Mouse (Mus musculus) brown adipose tissue, adult 24 weeks (tissue): ENCODE measurements around the gene Arhgdib. TPM values are rescaled to one million over a fixed set of nuclear protein-coding genes. Genes with fewer than 3 reads are reported as not detected.
"Not testable (repeated sequence)": the region's sequence is repeated elsewhere in the genome, so short reads cannot be mapped to it uniquely, and the experiment has no call there.

ENCODE experiments used
- H3K27ac ChIP-seq: fragments of 200-500 bp; replicated peaks from 2 replicates; pipeline ENCODE4 v1.5.1; 2012; ENCODE audit warnings: low read depth, mild to moderate bottlenecking, low read length
- H3K4me1 ChIP-seq: fragments of 200-500 bp; 2 replicates; pipeline ENCODE4 v1.6.1; 2012; ENCODE audit warnings: low read length, mixed read lengths; ENCODE audit not compliant: control insufficient read depth, insufficient read depth, insufficient read length
- H3K4me3 ChIP-seq: fragments of 200-500 bp; 2 replicates; pipeline ENCODE4 v1.5.1; 2012; ENCODE audit warnings: low read depth, mild to moderate bottlenecking, low read length, moderate library complexity; ENCODE audit not compliant: insufficient read depth
- polyA plus RNA-seq: library from polyadenylated mRNA; stranded (reverse); fragments of >200 nt; gene quantifications from 2 replicates; pipeline ENCODE4 v1.2.4, GENCODE M21; 2012; ENCODE audit not compliant: missing spikeins, insufficient read depth, insufficient read length

The Arhgdib gene
- polyA plus RNA-seq, 1 experiment, result 26.5 TPM

DNA sequence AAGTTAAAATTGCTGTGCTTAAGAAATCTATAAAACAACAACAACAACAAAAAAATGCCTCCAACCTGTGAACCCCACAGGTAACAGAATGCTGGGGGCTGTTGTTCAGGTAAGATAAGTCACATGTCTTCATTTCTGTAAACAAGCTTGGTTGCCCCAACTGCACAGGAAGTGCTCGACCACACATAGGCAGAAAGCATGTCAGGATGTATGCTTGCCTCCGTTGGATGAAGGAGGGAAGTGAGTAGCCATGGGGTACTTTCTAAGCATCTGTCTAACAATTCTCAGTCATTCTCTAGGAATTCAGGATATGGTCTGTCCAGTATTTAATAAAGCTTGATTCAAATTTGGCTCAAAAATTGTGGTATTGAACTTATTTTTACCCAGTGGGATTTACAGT, 42.7 kb downstream of the Arhgdib start:
- Histone ChIP-seq H3K4me1 (no peaks in the 10 kb centered on the region), H3K27ac (no peak overlapping the region), H3K4me3 (no peak overlapping the region)

DNA sequence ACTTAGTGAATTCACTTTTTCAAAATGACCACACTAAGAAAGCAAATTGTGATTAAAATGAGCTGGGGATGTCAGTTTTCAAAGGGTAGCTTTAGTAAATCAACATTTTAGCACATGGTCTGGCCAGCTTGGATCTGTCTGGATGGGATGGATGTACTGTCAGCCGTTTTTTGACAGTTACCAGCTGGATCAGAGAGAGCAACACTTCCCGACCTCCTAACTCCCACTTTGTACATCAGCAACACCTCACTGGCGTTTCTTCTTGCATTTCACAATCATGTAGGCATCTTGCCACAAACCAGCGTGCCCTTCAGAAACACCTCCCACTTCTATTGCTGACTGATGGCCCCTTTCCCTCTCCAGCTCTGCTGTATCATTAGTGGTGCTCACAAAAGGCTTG, 43.5 kb downstream of the Arhgdib start:
- Histone ChIP-seq H3K4me3 (no peak overlapping the region), H3K4me1 (no peaks in the 10 kb centered on the region), H3K27ac (peak overlapping the region; percentile 59)

DNA sequence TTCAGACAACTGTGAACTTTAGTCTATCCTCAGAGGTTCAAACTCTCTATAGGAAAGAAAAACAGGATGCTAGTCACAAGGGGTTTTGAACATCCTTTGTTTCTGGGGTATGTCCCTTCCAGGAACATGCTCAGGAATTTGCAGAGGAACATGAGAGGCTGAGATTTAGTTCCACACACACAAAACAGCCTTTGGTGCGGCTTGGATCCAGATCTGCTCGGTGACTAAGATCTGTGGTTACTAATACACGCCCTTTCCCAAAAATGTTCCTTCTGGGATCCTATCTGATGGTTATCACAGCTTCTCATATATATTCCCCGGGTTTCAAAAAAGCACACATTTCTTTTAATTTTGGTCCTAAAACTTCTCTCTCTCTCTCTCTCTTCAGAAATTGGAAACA, 43.9 kb downstream of the Arhgdib start:
- H3K4me1 ChIP-seq, result no peaks in the 10 kb centered on the region
- H3K27ac ChIP-seq, result peak overlapping the region; percentile 23
- H3K4me3 ChIP-seq, result no peak overlapping the region

DNA sequence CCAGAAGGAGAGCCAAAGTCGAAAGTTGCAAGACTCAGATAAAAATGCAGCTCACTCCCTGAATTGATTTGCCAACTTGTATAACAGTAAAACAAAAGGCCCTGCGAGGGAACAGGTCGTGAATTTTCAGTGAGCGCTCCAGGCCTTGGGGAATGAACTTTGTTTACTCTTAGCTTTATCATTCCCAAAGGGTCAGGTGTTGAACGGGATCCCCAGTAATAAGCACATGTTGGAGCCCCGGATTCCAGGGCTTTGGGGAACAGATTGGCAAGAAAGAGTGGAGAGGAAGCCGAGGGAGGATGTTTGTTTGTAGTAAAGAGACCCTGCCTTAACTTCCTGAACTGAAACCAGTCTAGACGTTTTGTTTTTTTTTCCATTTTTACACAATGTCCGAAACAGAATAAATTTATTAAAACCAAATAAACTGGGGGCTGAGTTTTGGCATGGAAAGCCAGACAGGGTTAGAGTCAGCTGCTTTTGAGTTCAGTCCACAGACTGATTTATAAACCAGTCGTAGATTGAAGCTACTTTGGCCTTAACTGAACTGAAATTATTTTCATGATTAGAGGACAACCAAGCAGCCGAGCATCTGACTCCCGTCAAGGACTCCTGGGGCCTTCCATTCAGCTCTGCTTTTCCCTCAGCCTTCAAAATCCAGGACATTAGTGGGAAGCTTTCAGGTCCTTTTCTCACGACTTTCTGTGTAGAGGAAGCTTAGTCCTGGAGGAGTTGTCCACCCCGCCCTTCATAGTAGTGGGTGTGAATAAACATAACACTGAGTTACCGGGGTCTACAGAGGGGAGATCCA, 47.0 kb downstream of the Arhgdib start:
- no peak overlapping the region for H3K4me3 ChIP-seq
- H3K27ac ChIP-seq, result peak overlapping the region; percentile 82
- no peaks in the 10 kb centered on the region for H3K4me1 ChIP-seq

DNA sequence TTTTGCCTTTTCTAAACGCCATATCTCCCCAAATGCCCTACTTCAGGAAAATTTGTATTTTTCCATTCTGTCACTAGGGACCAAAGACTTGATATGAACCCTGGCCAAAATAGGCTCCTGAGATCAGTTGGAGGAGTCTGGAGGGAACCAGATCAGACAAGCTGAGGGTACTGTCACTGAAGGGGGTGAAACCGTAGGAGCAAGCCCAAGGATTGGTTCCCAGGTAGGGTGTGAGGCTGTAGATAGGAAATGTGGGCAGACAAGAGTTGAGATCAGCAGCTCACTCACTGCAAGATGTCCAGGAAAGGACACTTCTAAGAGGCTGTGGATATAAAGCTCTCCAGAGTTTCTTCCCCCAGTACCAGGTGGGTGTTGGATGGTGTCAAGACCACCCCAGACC, 49.7 kb downstream of the Arhgdib start:
- Histone ChIP-seq H3K4me3 (no peak overlapping the region), H3K4me1 (no peaks in the 10 kb centered on the region), H3K27ac (peak overlapping the region; percentile 41)

DNA sequence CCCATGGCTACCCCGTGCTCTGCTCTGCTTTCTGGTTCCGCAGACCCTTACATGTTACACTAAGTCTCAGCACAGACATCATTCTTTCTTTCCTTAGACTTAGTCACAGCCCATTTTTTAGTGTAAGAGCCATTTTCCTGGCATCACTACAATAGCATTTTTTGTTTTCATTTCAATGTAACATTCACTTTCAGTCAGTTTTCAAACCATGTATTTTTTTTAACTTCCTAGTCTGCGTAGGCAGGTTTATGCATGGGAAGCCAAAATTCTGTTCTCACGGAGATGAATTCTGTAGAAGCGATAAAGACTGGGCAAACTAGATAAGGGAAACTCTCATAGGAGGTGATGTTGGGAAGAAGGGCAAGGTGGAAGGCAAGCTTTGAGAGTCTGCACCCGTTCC, 52.1 kb downstream of the Arhgdib start:
- Histone ChIP-seq H3K4me1 (no peaks in the 10 kb centered on the region), H3K27ac (no peak overlapping the region), H3K4me3 (no peak overlapping the region)

DNA sequence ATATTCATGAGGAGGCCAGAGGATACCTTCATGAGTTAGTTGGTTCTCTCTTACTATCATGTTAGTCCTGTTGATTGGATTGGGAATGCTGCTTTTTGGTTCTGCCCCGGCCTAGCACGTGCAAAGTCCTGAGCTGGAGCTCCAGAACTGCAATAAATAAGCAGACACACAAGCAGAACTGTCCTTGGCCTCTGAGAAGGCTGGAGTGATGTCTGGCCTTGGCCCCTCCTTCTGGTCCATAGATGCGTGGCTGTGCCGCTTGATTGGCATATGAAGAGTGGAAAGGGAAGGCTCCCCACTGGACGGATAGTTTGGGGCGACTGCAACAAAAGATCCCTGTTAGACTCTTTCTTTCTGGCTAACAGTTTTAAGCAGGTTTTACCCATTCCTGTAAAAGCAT, 52.6 kb downstream of the Arhgdib start:
- H3K4me1 ChIP-seq, result no peaks in the 10 kb centered on the region
- H3K27ac ChIP-seq, result no peak overlapping the region
- no peak overlapping the region for H3K4me3 ChIP-seq

DNA sequence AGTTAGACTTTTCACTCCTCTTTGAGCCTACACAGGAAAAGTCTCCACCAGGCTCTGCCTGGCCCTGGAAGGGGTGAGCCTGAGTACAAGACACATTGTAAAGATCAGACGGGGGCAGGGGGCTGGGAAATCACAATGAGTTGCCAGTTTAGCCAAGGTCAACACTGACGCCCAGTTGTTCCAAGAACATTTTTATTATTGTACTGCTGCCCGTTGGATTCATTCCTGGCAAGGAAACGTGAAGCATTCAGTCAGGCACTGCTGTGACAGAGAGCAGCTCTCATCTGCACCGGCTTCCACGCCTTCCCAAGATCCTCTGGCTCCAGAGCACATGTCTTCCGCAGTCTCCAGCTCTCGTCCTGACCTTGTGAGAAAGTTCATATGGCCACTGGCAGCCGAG, 53.8 kb downstream of the Arhgdib start:
- Histone ChIP-seq H3K27ac (no peak overlapping the region; the same call in 1 of the 2 replicates), H3K4me1 (no peaks in the 10 kb centered on the region), H3K4me3 (no peak overlapping the region)

DNA sequence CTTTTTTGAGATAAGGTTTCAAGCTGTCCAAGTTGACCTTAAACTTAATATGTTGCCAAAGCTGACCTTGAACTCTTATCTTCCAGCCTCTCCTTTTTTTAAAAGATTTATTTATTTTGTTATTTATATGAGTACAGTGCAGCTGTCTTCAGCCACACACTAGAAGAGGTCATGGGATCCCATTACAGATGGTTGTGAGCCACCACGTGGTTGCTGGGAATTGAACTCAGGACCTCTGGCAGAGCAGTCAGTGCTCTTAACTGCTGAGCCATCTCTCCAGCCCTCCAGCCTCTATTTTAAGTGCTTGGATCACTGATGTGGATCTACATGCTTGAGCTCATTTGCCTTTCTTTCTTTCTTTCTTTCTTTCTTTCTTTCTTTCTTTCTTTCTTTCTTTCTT, 56.9 kb downstream of the Arhgdib start:
- not testable (repeated sequence) for H3K4me1 ChIP-seq, H3K27ac ChIP-seq

DNA sequence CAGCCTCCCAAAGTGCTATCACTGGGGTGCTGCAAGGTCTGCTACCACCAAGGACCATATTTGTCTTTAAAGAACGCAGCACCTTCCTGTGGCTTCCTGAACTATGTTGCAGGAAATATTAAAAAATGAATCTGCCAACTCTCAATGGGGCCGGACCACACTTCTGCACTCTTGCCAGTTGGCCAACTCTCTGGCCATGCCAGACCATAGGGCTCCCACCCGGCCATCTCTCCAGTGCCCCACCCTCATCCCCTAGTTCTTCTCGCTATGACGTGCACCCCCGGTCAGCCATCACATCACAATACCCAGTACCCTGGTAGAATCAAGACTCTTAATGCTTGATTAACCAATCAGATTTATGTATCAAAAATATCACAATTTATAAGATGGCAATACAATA, 57.7 kb downstream of the Arhgdib start:
- H3K4me3 ChIP-seq, result no peak overlapping the region
- H3K4me1 ChIP-seq, result no peaks in the 10 kb centered on the region
- H3K27ac ChIP-seq, result no peak overlapping the region

More for the DNA sequence above, 56.9 kb downstream of the Arhgdib start:
- not testable (repeated sequence) for H3K4me3 ChIP-seq

DNA sequence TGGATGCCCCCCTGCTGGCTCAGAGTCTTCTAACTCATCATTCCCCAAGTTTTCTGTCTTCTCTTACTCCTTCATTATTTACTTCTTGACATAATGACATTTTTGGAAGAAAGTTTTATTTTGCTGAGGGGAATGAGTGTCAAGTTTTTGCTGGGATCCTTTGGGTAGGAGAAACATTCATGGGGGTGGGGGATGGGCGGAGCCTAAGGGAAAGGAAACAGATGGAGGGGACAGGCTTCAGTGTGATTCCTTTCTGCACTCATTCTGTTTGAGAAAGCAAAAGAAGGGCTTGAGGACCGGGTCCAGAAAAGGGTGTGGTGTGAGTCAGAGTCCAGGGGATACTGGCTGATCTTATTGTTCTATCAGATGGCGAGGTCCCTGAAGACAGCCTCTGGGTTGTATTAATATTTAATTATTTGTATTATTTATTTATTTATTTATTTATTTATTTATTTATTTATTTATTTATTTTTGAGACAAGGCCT, 58.2 kb downstream of the Arhgdib start:
- Histone ChIP-seq H3K4me3 (no peak overlapping the region), H3K27ac (no peak overlapping the region), H3K4me1 (no peaks in the 10 kb centered on the region)

DNA sequence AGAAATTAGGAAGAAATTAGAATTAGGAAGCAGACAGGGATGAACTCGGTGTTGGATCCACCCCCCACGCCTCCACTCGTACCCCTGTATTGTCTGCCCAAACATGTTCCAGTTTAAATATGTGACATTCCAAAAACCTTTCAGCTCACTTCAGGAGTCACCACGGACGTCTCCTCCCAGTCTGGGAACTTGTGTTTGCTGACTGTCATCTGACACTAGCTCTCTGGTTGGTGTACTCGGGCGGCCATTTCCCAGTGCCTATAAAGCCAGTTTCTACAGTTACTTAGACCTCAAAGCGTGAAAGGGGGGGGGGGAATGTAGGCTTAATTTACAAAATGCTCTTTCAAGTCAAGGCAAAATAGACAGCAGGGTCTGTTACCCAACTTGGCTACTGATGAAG, 60.0 kb downstream of the Arhgdib start:
- Histone ChIP-seq H3K4me1 (no peaks in the 10 kb centered on the region), H3K4me3 (no peak overlapping the region), H3K27ac (no peak overlapping the region)

DNA sequence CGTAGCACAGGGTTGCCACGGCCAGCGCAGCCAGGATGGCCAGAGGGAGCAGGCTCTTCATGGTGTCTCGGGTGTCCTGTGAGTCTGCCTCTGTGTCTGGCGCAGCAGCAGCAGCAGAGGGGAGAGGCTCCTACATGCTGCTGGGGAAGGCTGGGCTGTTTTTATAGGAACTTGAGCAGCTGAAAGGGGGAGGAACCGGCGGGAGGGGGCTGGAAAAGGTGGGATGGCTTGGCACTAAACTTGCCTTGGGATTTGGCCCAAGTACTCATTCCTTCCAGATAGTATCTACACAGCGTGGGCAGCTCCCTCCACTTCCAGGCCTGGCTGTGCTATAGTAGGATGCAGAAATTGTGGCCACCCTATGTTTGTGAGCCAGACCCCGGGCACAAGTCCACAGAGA, 66.0 kb downstream of the Arhgdib start, which contains the start of gene Mgp:
Gene Mgp, minus strand, starts transcription at position 154 of the 400 bp plus-strand sequence.
- H3K4me3 ChIP-seq, result peak within 1 kb of the TSS; percentile 40
- H3K4me1 ChIP-seq, result no peaks in the 10 kb centered on the region
- peak within 1 kb of the TSS; percentile 34 for H3K27ac ChIP-seq

DNA sequence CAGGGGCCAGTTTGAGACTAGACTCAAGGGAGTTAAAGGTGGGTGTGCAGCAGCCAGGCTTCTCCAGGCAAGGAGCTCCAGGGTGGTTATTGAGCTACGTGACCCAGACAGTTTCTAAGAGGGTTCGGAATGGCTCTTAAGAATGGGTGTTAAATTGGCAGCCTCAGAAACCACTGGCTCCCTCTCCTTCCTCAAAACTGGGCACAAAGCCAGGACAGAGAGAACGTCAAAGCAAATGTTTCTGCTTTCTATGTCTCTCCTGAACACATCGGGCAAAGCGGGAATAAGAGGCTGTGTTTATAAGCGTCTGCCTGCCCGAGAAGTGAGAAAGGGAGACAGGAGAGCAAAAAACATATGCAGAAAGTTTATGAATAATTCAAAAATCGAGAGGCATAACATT, 67.1 kb downstream of the Arhgdib start:
- H3K27ac ChIP-seq, result peak overlapping the region; percentile 16; the same call in 1 of the 2 replicates
- H3K4me3 ChIP-seq, result peak overlapping the region; percentile 30

More for the DNA sequence above, 67.1 kb downstream of the Arhgdib start:
- no peaks in the 10 kb centered on the region for H3K4me1 ChIP-seq
